Mouse (Mus musculus) heart, adult 11 months (tissue): ENCODE data around the gene Dohh.

Experiments used
- DNase-seq: peaks from one replicate; pipeline ENCODE4 v3.0.0; 2022

Dohh gene

GRCm38 (mm10) chr10:81431526-81432168 lies 47.4 kb downstream of the Dohh start:
- peak; percentile 96 for DNase-seq

DNA sequence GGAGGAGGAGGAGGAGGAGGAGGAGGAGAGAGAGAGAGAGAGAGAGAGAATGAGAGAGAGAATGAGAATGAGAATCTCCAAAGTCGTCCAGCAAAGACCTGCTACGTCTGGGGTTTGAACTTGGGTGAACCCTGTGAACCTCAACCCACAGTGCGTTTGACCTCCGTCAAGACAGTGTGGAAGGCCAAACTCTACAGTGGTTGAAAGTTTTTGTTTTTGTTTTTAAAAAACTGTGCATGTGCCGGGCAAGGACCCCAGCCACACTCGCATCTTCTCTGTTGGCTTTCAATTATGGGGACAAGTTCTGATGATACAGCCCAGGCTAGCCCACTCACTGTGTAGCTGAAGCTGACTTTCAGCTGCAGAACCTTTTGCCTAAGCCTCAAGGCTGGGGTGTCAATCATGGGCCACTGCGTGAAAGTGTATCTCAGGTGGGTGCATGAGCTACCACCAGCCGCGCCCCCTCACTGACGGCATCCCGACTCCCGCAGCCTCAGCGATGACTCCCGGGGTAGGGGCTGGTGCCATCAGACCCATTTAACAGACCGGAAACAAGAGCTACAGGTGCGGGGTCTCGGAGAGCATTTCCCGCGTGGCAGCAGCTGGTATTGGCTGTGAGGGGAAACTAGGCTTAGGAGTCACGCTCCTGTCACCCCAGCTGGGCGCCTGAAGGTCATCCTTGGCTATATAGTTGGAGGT lies 48.1 kb downstream of the Dohh start:
- DNase-seq: no peak

GRCm38 (mm10) chr10:81432868-81433262 lies 48.6 kb downstream of the Dohh start:
- DNase-seq: peak; percentile 100

GRCm38 (mm10) chr10:81433541-81434289 lies 49.5 kb downstream of the Dohh start:
- DNase-seq: peak; percentile 98

DNA sequence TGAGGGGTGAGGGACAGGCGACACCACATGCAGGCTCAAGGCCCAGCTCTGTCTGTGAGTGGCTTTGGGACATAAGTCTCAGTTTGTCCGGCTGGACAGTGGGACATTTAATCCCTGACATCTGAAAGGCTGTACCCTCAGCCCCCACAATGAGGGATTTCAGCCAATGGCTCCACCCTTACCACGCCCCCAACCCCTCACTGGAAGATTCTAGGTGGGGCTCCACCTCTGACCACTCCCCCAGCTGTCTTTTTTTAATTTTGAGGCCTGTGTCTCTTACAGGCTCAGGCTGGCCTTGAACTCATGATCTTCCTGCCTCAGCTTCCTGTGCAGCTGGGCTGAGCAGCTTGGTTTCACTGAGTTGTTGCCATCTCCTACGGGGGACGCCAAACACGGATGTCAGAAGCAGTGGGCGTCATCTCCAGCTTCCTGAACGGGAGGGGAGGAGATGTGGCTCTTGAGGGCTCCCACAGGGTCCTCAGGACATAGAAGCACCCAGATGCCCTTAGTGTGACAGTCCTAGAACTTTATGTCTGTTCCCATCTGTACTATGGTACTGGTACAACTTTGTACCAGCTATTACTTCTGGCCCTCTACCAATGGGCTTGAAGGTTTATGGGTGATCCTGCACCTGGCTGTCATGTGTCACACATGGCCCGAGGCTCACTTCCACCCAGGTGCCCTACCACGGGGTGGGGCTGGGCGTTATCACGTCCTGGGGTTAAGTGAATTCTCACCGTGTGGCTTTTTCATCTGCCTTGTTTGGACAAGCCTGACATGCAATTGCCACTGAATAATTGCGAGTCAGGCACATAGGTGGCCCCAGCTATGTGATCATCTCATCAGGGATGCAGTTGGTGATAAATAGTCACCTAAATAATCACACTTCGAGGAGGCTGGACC lies 50.4 kb downstream of the Dohh start:
- peak; percentile 95 for DNase-seq

- peak; percentile 98 for DNase-seq
Observed at GRCm38 (mm10) chr10:81435436-81435835, 51.2 kb downstream of the Dohh start.
